Mouse (Mus musculus) liver, embryonic 14.5 days (tissue): ENCODE measurements around the gene Dlec1. TPM values are rescaled to one million over a fixed set of nuclear protein-coding genes. Genes with fewer than 3 reads are reported as not detected.
A peak's percentile ranks its signal among the peaks of the same experiment; 100 is the strongest.

Experiments used
- ATAC-seq: fragments of 200-750 bp; cut with Nextera tagmentation; 2 replicates; pipeline ENCODE4 v1.8.0; 2017; ENCODE audit warnings: moderate number of reproducible peaks, mild to moderate bottlenecking, moderate library complexity; ENCODE audit not compliant: insufficient read depth
- DNase-seq, 3 experiments: peaks; one replicate each; pipeline ENCODE4 v3.0.0-alpha.2; 2012 to 2013; ENCODE audit warnings: low read depth in 3 of 3, low spot score in 3 of 3
- H3K27ac ChIP-seq: fragments of 300-500 bp; sonication (generic); 2 replicates; pipeline ENCODE4 v1.5.1; 2014; ENCODE audit warnings: moderate library complexity, mild to moderate bottlenecking, control low read depth, inconsistent platforms
- H3K27me3 ChIP-seq: fragments of 300-500 bp; sonication (generic); 2 replicates; pipeline ENCODE4 v1.6.1; 2014; ENCODE audit warnings: mild to moderate bottlenecking, low read length, moderate library complexity; ENCODE audit not compliant: control insufficient read depth, insufficient read depth
- H3K36me3 ChIP-seq: fragments of 300-500 bp; sonication (generic); replicated peaks from 2 replicates; pipeline ENCODE4 v1.6.1; 2014; ENCODE audit warnings: low read depth; ENCODE audit not compliant: control insufficient read depth, insufficient read depth
- H3K4me1 ChIP-seq, 2 experiments: fragments of 200-500 bp in 1 of 2; fragments of 300-500 bp in 1 of 2; sonication (generic) in 1 of 2; replicated peaks; 2 replicates each; pipeline ENCODE4 v1.6.1; 2012 to 2014; ENCODE audit warnings: antibody characterized with exemption in 1 of 2, inconsistent platforms in 1 of 2, low read length in 1 of 2; ENCODE audit not compliant: control insufficient read depth in 2 of 2, insufficient read depth in 2 of 2
- H3K4me2 ChIP-seq: fragments of 300-500 bp; sonication (generic); 2 replicates; pipeline ENCODE4 v1.6.1; 2014; ENCODE audit warnings: low read depth, mild to moderate bottlenecking, control low read depth, moderate library complexity
- H3K4me3 ChIP-seq, 2 experiments: fragments of 200-500 bp in 1 of 2; fragments of 300-500 bp in 1 of 2; sonication (generic) in 1 of 2; 2 replicates each; pipeline ENCODE4 v1.5.1; 2012 to 2014; ENCODE audit warnings: low read depth in 2 of 2, low read length in 2 of 2, mild to moderate bottlenecking in 2 of 2, control low read depth in 1 of 2, inconsistent platforms in 1 of 2, moderate library complexity in 1 of 2; ENCODE audit not compliant: insufficient read depth in 1 of 2
- H3K9ac ChIP-seq: fragments of 300-500 bp; sonication (generic); replicated peaks from 2 replicates; pipeline ENCODE4 v1.6.1; 2014; ENCODE audit warnings: mild to moderate bottlenecking, control low read depth, moderate library complexity
- H3K9me3 ChIP-seq: fragments of 300-500 bp; sonication (generic); 2 replicates; pipeline ENCODE4 v1.6.1; 2016; ENCODE audit warnings: low read length, mixed read lengths; ENCODE audit not compliant: control insufficient read depth
- CTCF ChIP-seq: IDR thresholded peaks from 2 replicates; pipeline ENCODE4 v1.5.1; 2016; ENCODE audit warnings: antibody characterized with exemption, low read depth, control low read depth
- EP300 ChIP-seq: IDR thresholded peaks from 2 replicates; pipeline ENCODE4 v1.6.1; 2016; ENCODE audit warnings: antibody characterized with exemption, low read depth
- WGBS: fragments of 180-500 bp; shearing (Covaris S2); extraction: QIAGEN DNeasy Blood & Tissue Kit; methylation state at CpG from one replicate; pipeline ENCODE4 v1.1.7; 2014; ENCODE audit not compliant: insufficient replicate concordance; 5-methylcytosine and 5-hydroxymethylcytosine counted together
- polyA plus RNA-seq, 2 experiments: library from polyadenylated mRNA; depleted of rRNA in 1 of 2; stranded (reverse) in 1 of 2; unstranded in 1 of 2; fragments of >200 nt; fragmentation: Nextera tagmentation in 1 of 2; extraction: Ambion mirVana in 1 of 2; gene quantifications; 2 replicates each; pipeline versions ENCODE4 v1.2.1 to v1.2.3; 2012 to 2014

Dlec1 gene
- polyA plus RNA-seq, 2 experiments = 0.04 to 0.06 TPM

DNA sequence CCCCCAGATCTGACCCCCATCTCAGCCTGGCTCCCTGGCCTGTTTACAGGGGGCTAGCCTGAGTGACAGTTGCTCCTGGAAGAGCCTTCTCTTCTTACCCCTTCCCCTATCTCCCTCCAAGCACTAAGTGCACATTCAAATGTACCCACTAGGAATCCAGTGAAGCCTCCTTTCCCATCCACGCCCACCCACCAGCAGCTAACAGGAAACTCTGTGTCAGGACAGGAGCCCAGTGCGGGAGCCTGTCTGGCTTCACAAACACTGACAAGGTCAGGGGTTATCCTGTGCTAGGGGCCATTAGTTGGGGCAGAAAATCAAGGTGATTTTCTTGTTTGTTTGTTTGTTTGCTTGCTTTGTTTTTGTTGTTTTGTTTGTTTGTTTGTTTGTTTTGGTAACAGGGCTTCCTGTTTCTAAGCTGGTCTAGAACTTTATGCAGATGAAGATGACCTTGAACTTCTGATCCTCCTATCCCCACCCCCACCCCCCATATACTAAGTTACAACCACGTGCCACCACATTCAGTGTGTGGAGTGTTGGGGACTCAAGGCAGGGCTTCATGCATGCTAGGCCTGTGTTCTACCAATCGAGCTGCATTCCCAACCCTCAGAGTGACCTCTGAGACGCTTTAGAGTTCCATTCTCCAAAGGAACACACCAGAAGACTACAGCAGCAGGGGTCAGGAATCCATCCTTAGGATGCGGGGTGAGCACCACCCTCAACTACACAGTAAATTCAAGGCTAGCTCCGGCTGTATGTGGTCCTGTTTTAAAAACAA lies 19.4 kb upstream of the Dlec1 start:
- Histone ChIP-seq H3K4me1 (peaks cover 0 to 6% of the 10 kb centered on the region in 2 experiments; a peak in 1 of 4 replicates), H3K9me3 (no peaks in the 10 kb centered on the region), H3K27me3 (no peaks in the 10 kb centered on the region), H3K36me3 (no peaks in the 10 kb centered on the region), H3K4me3 (no peak overlapping the region), H3K9ac (no peak overlapping the region), H3K27ac (no peak overlapping the region), H3K4me2 (no peak overlapping the region)
- no peak for TF ChIP-seq EP300
- no peak for TF ChIP-seq CTCF
- WGBS = 51% methylated on average over 7 of the region's 7 CpGs
- ATAC-seq (no peak), DNase-seq (no peak)

- ATAC-seq = no peak
- 51% methylated on average over 10 of the region's 10 CpGs for WGBS
Measured at GRCm38 (mm10) chr9:119083966-119084365, 18.3 kb upstream of the Dlec1 start.

GRCm38 (mm10) chr9:119086451-119086850 lies 15.8 kb upstream of the Dlec1 start:
- DNase-seq (no peak), ATAC-seq (no peak)
- Histone ChIP-seq H3K9me3 (no peaks in the 10 kb centered on the region), H3K9ac (no peak overlapping the region), H3K36me3 (no peaks in the 10 kb centered on the region), H3K4me2 (no peak overlapping the region), H3K27me3 (no peaks in the 10 kb centered on the region; the same call in 1 of the 2 replicates), H3K27ac (no peak overlapping the region), H3K4me1 (peaks cover 0 to 8% of the 10 kb centered on the region in 2 experiments; a peak in 1 of 4 replicates), H3K4me3 (no peak overlapping the region)
- 33% methylated on average over 1 of the region's 1 CpGs for WGBS
- TF ChIP-seq EP300 = no peak
- no peak for TF ChIP-seq CTCF

More at GRCm38 (mm10) chr9:119083966-119084365, 18.3 kb upstream of the Dlec1 start:
- Histone ChIP-seq H3K4me1 (peaks cover 0 to 8% of the 10 kb centered on the region in 2 experiments; a peak in 1 of 4 replicates), H3K27ac (no peak overlapping the region), H3K4me2 (no peak overlapping the region), H3K27me3 (no peaks in the 10 kb centered on the region), H3K9ac (no peak overlapping the region), H3K4me3 (no peak overlapping the region), H3K9me3 (no peaks in the 10 kb centered on the region), H3K36me3 (no peaks in the 10 kb centered on the region)
- DNase-seq = no peak
- TF ChIP-seq EP300 = no peak
- no peak for TF ChIP-seq CTCF

DNA sequence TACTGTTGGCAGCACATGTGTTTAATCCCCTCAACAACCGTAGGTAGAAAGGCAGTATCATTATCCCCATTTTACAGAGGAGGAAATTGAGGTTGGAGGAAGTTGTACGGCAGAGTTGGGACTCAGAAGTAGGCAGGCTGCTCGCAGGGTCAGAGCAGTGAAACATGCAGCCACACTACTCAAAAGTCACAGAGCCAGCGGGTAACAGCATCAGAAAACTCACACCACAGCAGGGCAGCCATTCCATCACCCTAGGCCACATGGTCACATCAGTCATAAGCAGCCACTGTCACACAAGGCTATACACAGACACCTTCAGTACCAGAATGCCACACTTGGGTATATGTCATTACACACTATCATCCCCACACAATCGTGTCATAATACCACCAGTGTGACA lies 15.0 kb upstream of the Dlec1 start:
- no peaks in the 10 kb centered on the region for H3K36me3 ChIP-seq
- TF ChIP-seq CTCF (no peak), EP300 (no peak)
- H3K9ac ChIP-seq = no peak overlapping the region
- H3K4me2 ChIP-seq = no peak overlapping the region; the same call in 1 of the 2 replicates
- no peak overlapping the region for H3K4me3 ChIP-seq
- no peak overlapping the region for H3K27ac ChIP-seq
- H3K4me1 ChIP-seq = peaks cover 0 to 8% of the 10 kb centered on the region in 2 experiments; a peak in 1 of 4 replicates
- no peak for ATAC-seq
- H3K27me3 ChIP-seq = peaks cover 5% of the 10 kb centered on the region
- no peaks in the 10 kb centered on the region for H3K9me3 ChIP-seq
- no peak for DNase-seq
- WGBS = 53% methylated on average over 5 of the region's 5 CpGs

DNA sequence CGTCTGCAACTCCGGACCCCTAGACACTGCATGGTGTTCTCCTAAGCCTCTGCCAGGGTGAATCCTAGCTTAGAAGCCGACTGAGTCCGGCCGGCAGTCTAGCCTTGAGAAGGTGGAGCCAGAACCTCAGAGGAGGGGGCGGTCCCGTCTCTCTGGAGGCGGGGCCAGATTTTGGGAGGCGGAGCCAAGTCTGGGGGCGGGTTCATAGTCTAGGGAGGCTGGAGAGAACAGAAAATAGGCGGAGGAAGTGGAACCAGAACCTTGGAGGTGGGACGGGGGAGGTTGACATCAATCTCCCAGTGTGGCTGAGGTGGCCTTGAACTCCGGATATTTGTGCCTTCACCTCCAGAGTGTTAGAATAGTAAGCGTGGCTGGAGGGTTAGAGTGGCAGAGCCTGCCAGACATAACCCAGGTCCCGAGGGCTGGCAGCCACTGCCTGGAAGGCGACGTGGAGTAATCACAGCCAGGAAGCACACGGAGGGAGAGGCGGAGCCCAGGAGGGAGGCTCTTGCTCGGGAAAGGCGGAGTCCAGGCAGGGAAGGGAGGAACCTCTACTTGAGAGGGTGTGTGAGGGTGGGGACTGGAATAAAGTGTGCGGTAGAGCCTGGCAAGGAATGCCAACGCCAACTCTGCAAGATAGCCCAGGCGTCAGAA lies 14.0 kb upstream of the Dlec1 start:
- Histone ChIP-seq H3K4me3 (peak overlapping the region; percentile 22 to 51), H3K36me3 (no peaks in the 10 kb centered on the region), H3K9ac (no peak overlapping the region), H3K4me1 (peaks cover 0 to 8% of the 10 kb centered on the region in 2 experiments; a peak in 1 of 4 replicates), H3K27ac (no peak overlapping the region), H3K9me3 (no peaks in the 10 kb centered on the region), H3K27me3 (peaks cover 14% of the 10 kb centered on the region), H3K4me2 (peak overlapping the region; percentile 57)
- TF ChIP-seq EP300 = no peak
- TF ChIP-seq CTCF = no peak
- DNase-seq (peak; percentile 32 to 60 (median 42)), ATAC-seq (peak; percentile 66)
- WGBS = 1% methylated on average over 24 of the region's 24 CpGs
